Mouse (Mus musculus) limb, embryonic 15.5 days (tissue): ENCODE data around the gene Drap1. TPM values are rescaled to one million over a fixed set of nuclear protein-coding genes. Genes with fewer than 3 reads are reported as not detected.

ENCODE experiments used
- ATAC-seq: fragments of 200-750 bp; cut with Nextera tagmentation; 2 replicates; pipeline ENCODE4 v1.8.0; 2017; ENCODE audit warnings: low read depth, moderate TSS enrichment; ENCODE audit not compliant: insufficient number of reproducible peaks, low FRiP score, low TSS enrichment
- H3K27ac ChIP-seq: fragments of 300-500 bp; sonication (generic); 2 replicates; pipeline ENCODE4 v1.5.1; 2015; ENCODE audit warnings: moderate library complexity, mild to moderate bottlenecking, inconsistent platforms
- H3K27me3 ChIP-seq: fragments of 300-500 bp; sonication (generic); 2 replicates; pipeline ENCODE4 v1.6.1; 2015; ENCODE audit warnings: inconsistent platforms
- H3K36me3 ChIP-seq: fragments of 300-500 bp; sonication (generic); 2 replicates; pipeline ENCODE4 v1.6.1; 2015; ENCODE audit warnings: inconsistent platforms
- H3K4me1 ChIP-seq: fragments of 300-500 bp; sonication (generic); 2 replicates; pipeline ENCODE4 v1.6.1; 2015; ENCODE audit warnings: inconsistent platforms
- H3K4me2 ChIP-seq: fragments of 300-500 bp; sonication (generic); 2 replicates; pipeline ENCODE4 v1.6.1; 2015; ENCODE audit warnings: mild to moderate bottlenecking, inconsistent platforms
- H3K4me3 ChIP-seq: fragments of 300-500 bp; sonication (generic); 2 replicates; pipeline ENCODE4 v1.5.1; 2015; ENCODE audit warnings: mild to moderate bottlenecking, inconsistent platforms
- H3K9ac ChIP-seq: fragments of 300-500 bp; sonication (generic); 2 replicates; pipeline ENCODE4 v1.6.1; 2015; ENCODE audit warnings: inconsistent platforms
- H3K9me3 ChIP-seq: fragments of 300-500 bp; sonication (generic); 2 replicates; pipeline ENCODE4 v1.6.1; 2016; ENCODE audit warnings: inconsistent platforms
- WGBS: fragments of 180-500 bp; shearing (Covaris S2); methylation state at CpG from one replicate; pipeline ENCODE4 v1.1.7; 2015; 5-methylcytosine and 5-hydroxymethylcytosine counted together
- polyA plus RNA-seq: library from polyadenylated mRNA; unstranded; fragments of >200 nt; fragmentation: Nextera tagmentation; extraction: Ambion mirVana; gene quantifications from 2 replicates; pipeline ENCODE4 v1.2.1, GENCODE M21; 2015

Drap1 gene
- 254 and 257 TPM in 2 replicates for polyA plus RNA-seq

GRCm38 (mm10) chr19:5424782-5425741, at the start of gene Drap1, which contains the start of gene AI837181:
Drap1 (minus strand) TSS chr19:5424979.
AI837181 (plus strand) TSS chr19:5425144.
- Histone ChIP-seq H3K9me3 (no peaks in the 10 kb centered on the region), H3K4me1 (peaks cover 44% of the 10 kb centered on the region), H3K36me3 (peaks cover 44% of the 10 kb centered on the region), H3K4me2 (peak within 1 kb of the TSS; percentile 83), H3K27me3 (no peaks in the 10 kb centered on the region), H3K9ac (peak within 1 kb of the TSS; percentile 89), H3K27ac (peak within 1 kb of the TSS; percentile 95), H3K4me3 (peak within 1 kb of the TSS; percentile 81)
- peak; percentile 90 for ATAC-seq
- 1% methylated on average over 75 of the region's 87 CpGs for WGBS

DNA sequence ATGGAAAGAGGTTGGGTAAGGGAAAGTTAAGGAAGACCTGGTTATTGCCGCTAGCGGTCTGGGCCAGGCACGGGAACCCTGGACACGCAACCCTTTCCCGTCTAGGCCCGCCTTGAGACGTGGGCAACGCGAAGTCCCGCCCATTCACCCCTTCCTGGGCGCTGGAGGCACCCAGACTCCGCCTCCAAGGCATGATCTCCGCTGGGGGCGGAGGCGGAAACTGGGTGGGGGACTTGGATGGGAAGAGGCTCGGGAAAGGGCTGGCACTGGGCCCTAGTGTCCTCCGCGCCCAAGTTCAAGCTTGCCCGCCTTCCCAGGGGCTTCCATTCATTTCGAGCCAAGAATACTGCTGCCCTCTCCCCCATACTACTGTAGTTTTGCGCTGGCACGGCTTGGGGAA, 48.9 kb upstream of the Drap1 start, which contains the start of gene Efemp2:
Efemp2 (plus strand) TSS at position 235 of the 400 bp plus-strand sequence.
- Histone ChIP-seq H3K36me3 (peaks cover 14% of the 10 kb centered on the region), H3K4me3 (peak within 1 kb of the TSS; percentile 61), H3K27ac (peak within 1 kb of the TSS; percentile 90), H3K27me3 (no peaks in the 10 kb centered on the region), H3K4me1 (peaks cover 18% of the 10 kb centered on the region), H3K9ac (peak within 1 kb of the TSS; percentile 68), H3K9me3 (no peaks in the 10 kb centered on the region), H3K4me2 (peak within 1 kb of the TSS; percentile 83)
- under 1% methylated on average over 22 of the region's 22 CpGs for WGBS
- peak; percentile 67 for ATAC-seq

GRCm38 (mm10) chr19:5472857-5473256, 48.1 kb upstream of the Drap1 start:
- H3K4me2 ChIP-seq = no peak overlapping the region
- peak overlapping the region; percentile 90; the same call in 1 of the 2 replicates for H3K27ac ChIP-seq
- H3K27me3 ChIP-seq = no peaks in the 10 kb centered on the region
- ATAC-seq = no peak
- peaks cover 23% of the 10 kb centered on the region for H3K4me1 ChIP-seq
- no peak overlapping the region for H3K4me3 ChIP-seq
- H3K36me3 ChIP-seq = peaks cover 6% of the 10 kb centered on the region; the same call in 1 of the 2 replicates
- no peak overlapping the region for H3K9ac ChIP-seq
- H3K9me3 ChIP-seq = no peaks in the 10 kb centered on the region
- 74% methylated on average over 3 of the region's 3 CpGs for whole genome bisulfite sequencing

DNA sequence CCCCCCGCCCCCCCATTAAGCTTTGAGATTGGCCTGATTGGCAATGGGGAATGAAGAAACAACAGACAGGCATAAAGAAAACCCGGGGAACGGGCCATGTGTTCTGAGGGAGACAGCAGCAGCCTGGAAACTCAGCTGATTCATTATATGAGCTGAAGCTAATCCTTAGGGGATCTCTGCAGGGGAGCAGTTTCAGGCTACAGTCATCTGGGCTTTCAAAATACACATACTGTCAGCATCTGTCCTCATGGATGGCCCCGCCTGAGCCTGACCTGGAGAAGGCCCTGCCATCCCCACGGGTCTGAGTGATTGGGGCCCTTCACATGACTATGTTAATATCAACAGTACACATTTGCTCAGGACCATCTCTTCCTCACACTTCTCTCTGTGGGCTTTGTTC, 47.1 kb upstream of the Drap1 start:
- H3K36me3 ChIP-seq = peaks cover 9% of the 10 kb centered on the region
- WGBS = 46% methylated on average over 5 of the region's 5 CpGs
- ATAC-seq = no peak
- no peak overlapping the region for H3K4me3 ChIP-seq
- no peak overlapping the region for H3K4me2 ChIP-seq
- no peaks in the 10 kb centered on the region for H3K9me3 ChIP-seq
- H3K27ac ChIP-seq = no peak overlapping the region
- H3K4me1 ChIP-seq = peaks cover 23% of the 10 kb centered on the region
- no peaks in the 10 kb centered on the region for H3K27me3 ChIP-seq
- no peak overlapping the region for H3K9ac ChIP-seq

GRCm38 (mm10) chr19:5468374-5468773, 43.6 kb upstream of the Drap1 start, which contains the start of gene Ctsw:
Ctsw (minus strand) TSS chr19:5468507.
- WGBS = 53% methylated on average over 5 of the region's 5 CpGs

DNA sequence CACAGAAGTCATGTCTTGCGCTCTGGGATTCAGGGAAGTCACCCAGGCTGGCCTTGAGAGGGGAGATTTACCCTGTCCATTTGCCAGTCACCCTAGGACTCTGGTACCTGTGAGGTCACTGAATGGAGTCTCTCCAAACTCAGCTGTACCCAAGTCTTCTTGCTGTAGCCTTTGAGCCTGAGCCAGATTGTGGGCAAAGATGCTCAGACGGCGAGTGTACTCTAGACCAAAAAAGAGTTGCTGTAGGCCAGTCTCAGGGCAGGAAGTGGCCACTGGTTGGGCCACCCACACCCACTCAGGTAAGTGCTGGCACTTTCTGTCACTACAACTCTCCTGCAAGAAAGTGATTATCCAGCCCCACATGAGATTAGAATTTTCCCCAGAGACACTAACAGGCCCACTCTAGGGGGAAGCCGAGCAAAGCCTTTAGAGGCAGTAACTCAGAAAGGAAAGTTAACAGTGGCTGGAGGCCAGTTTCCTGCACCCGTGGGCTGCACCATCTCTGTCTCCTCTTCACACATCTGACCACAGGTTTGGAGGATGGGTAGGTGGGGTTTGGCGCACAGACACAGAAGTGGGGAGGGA, 42.2 kb upstream of the Drap1 start:
- H3K9ac ChIP-seq = no peak overlapping the region
- H3K27me3 ChIP-seq = no peaks in the 10 kb centered on the region
- peaks cover 54% of the 10 kb centered on the region for H3K36me3 ChIP-seq
- 86% methylated on average over 6 of the region's 6 CpGs for WGBS
- no peaks in the 10 kb centered on the region for H3K9me3 ChIP-seq
- H3K4me1 ChIP-seq = peaks cover 15% of the 10 kb centered on the region
- no peak overlapping the region for H3K4me2 ChIP-seq
- H3K27ac ChIP-seq = no peak overlapping the region
- ATAC-seq = no peak
- H3K4me3 ChIP-seq = no peak overlapping the region

More at GRCm38 (mm10) chr19:5468374-5468773, 43.6 kb upstream of the Drap1 start, which contains the start of gene Ctsw:
- no peak for ATAC-seq
- Histone ChIP-seq H3K27ac (0 out of 2 replicates have a peak within 1 kb of the TSS, but pooled peaks have one; percentile 18), H3K36me3 (peaks cover 42% of the 10 kb centered on the region), H3K4me1 (peaks cover 15% of the 10 kb centered on the region), H3K27me3 (no peaks in the 10 kb centered on the region), H3K4me2 (no peak within 1 kb of the TSS), H3K4me3 (no peak within 1 kb of the TSS), H3K9ac (no peak within 1 kb of the TSS), H3K9me3 (no peaks in the 10 kb centered on the region)

- Histone ChIP-seq H3K9me3 (no peaks in the 10 kb centered on the region), H3K4me2 (no peak overlapping the region), H3K4me1 (peaks cover 25% of the 10 kb centered on the region), H3K9ac (no peak overlapping the region), H3K36me3 (peaks cover 60% of the 10 kb centered on the region), H3K4me3 (no peak overlapping the region), H3K27ac (no peak overlapping the region), H3K27me3 (no peaks in the 10 kb centered on the region)
- no peak for ATAC-seq
- WGBS = 95% methylated on average over 8 of the region's 8 CpGs
Observed at GRCm38 (mm10) chr19:5465037-5465436, 40.3 kb upstream of the Drap1 start.

DNA sequence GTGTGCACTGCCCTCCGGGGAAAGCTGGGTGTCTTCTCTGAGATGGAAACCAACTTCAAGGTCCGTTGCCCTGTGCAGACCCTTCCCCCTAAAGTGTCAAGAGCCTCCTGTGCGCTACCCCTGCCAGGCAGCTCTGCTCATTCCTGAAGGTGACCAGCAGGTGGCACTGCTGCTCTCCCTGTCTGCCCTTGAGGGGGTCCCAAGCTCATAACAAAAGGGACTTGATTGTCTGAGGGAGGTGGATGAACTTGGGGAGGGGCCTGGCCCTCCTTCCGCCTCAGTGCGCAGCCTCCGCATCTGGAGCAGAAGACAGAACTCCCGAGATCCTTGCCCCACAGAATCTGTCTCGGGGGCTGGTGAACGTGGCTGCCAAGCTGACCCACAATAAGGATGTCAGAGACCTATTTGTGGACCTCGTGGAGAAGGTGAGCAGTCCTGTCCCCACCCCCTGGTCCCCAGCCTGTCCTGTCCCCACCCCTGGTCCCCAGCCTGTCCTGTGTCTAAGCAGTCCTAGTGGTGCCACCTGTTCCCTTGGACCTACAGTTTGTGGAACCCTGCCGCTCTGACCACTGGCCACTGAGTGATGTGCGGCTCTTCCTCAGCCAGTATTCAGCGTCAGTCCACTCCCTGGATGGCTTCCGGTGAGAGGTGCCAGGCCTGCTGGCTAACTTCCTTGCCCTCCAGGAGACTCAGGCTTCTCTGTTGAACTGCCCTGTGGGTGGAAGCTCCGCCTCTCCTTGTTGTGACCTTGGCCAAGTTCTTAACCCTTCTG, 39.2 kb upstream of the Drap1 start:
- Histone ChIP-seq H3K36me3 (peaks cover 60% of the 10 kb centered on the region), H3K4me1 (peaks cover 27% of the 10 kb centered on the region), H3K9me3 (no peaks in the 10 kb centered on the region), H3K27me3 (no peaks in the 10 kb centered on the region), H3K4me2 (peak overlapping the region; percentile 28), H3K27ac (0 out of 2 replicates have a peak overlapping the region, but pooled peaks have one; percentile 47), H3K9ac (no peak overlapping the region), H3K4me3 (peak overlapping the region; percentile 19)
- 41% methylated on average over 15 of the region's 15 CpGs for WGBS
- ATAC-seq = no peak; the same call in 1 of the 2 replicates

GRCm38 (mm10) chr19:5463212-5463611, 38.4 kb upstream of the Drap1 start:
- 92% methylated on average over 9 of the region's 9 CpGs for WGBS
- peaks cover 24% of the 10 kb centered on the region for H3K4me1 ChIP-seq
- no peak overlapping the region for H3K27ac ChIP-seq
- no peak overlapping the region for H3K4me3 ChIP-seq
- no peak for ATAC-seq
- H3K36me3 ChIP-seq = peaks cover 60% of the 10 kb centered on the region
- H3K9ac ChIP-seq = no peak overlapping the region
- H3K4me2 ChIP-seq = no peak overlapping the region
- H3K9me3 ChIP-seq = no peaks in the 10 kb centered on the region
- no peaks in the 10 kb centered on the region for H3K27me3 ChIP-seq

DNA sequence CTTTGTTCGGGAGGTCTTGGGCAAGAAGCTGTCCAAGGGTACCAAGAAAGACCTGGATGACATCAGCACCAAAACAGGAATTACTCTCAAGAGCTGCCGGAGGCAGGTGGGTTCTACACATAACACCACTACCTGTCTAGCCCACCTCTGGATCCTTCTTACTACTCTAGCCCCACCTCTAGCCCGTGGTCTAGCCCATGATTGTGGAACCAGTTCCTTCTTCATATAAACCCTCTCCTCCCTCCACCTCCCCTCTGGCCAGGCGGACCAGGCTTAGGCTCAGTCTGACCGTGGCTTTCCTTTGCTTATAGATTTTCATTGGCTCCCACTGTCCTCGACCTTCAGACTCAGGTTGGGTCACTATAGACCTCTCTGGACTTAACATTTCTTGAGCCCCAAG, 36.6 kb upstream of the Drap1 start:
- H3K4me3 ChIP-seq = peak overlapping the region; percentile 79
- WGBS = 84% methylated on average over 6 of the region's 6 CpGs

DNA sequence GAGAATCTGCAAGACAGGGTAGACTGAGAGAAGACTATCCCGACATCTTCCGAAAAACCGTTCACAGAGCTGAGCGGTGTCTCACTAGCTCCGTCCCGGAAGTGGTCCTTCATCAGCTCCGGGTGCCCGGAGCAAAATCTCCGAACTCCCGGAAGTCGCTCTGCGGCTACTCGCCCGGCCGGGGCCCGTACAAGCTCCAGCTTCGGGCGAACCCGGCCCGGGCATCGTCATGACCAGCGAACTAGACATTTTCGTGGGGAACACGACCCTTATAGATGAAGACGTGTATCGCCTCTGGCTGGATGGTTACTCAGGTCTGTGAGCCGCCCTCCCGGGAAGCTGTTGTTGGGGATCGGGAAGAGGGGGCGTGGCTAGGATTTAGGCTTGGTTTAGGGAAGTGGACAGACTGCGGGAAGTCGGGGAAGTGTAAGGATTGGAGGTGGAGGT, 35.7 kb upstream of the Drap1 start, which contains the start of gene Fibp:
Fibp (plus strand) TSS at position 151 of the 447 bp plus-strand sequence.
- WGBS = under 1% methylated on average over 32 of the region's 32 CpGs
- Histone ChIP-seq H3K27ac (peak within 1 kb of the TSS; percentile 78), H3K4me1 (peaks cover 40% of the 10 kb centered on the region)

More for the DNA sequence above, 36.6 kb upstream of the Drap1 start:
- H3K4me1 ChIP-seq = peaks cover 31% of the 10 kb centered on the region
- H3K4me2 ChIP-seq = peak overlapping the region; percentile 91
- H3K36me3 ChIP-seq = peaks cover 47% of the 10 kb centered on the region
- no peaks in the 10 kb centered on the region for H3K27me3 ChIP-seq
- H3K9ac ChIP-seq = peak overlapping the region; percentile 72
- ATAC-seq = no peak
- H3K9me3 ChIP-seq = no peaks in the 10 kb centered on the region
- no peak overlapping the region for H3K27ac ChIP-seq

More for the DNA sequence above, 35.7 kb upstream of the Drap1 start, which contains the start of gene Fibp:
- peak within 1 kb of the TSS; percentile 72 for H3K9ac ChIP-seq
- ATAC-seq = 0 out of 2 replicates have a peak, but pooled peaks have one; percentile 13
- H3K36me3 ChIP-seq = peaks cover 37% of the 10 kb centered on the region
- no peaks in the 10 kb centered on the region for H3K9me3 ChIP-seq
- peak within 1 kb of the TSS; percentile 79 for H3K4me3 ChIP-seq
- peak within 1 kb of the TSS; percentile 91 for H3K4me2 ChIP-seq
- H3K27me3 ChIP-seq = no peaks in the 10 kb centered on the region
